Mouse (Mus musculus): ENCODE measurements at regions not wholly inside any gene's neighbourhood (a gene's known extent, or its start where the extent isn't known, plus 50 kb on each side); places are given as distances from the start of the nearest gene placed in this dataset.
A peak's percentile ranks its signal among the peaks of the same experiment; 100 is the strongest.

- DNase-seq (ENCODE audit: low spot score): no peak
Observed at GRCm38 (mm10) chr12:79913898-79914297, 198.9 kb downstream of the Zfp36l1 start.

- DNase-seq (ENCODE audit: low spot score): no peak
Observed at GRCm38 (mm10) chr12:79912281-79913063, 200.3 kb downstream of the Zfp36l1 start.

DNA sequence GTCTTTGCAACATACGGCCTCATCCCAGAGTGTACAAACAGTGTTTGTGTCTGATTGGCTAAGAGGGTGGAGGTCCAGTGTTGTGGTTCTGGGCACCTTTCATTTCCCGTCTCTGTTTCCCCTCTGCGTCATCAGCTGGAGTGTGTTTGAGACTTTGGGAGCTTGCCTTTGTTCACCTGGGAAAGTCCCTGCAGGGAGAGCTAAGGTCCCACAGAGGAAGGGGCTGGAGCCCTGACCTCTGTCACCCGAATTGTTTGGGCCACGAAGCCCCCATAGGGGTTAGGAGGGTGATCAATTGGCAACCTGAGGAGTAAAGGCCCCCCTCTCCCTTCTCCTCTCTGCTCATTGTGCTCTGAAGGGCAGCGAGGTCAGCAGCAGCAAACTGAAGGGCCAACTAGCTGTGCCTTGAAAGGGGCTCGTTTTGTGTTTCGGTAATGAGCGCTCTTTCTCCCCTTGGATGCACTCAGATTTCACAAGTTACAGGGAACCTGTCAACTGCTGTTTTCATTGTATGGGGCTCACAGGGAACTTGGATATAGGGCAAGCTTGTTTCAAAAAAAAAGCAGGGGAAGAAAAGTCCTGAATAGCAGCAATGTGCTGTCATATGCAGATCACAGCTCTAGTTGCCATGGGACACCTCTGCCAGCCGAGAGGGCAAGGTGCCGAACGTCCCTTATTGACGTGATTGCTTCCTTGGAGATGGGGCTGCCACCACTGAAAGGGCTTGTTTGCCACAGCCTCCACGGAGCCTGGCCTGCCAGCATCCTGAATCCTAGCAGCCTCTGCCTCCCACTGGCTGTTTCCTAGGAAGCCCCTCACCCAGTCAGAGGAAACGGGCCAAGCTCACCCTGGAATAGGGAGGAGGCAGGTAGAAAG, 201.7 kb downstream of the Zfp36l1 start:
- DNase-seq (ENCODE audit: low spot score): no peak

DNA sequence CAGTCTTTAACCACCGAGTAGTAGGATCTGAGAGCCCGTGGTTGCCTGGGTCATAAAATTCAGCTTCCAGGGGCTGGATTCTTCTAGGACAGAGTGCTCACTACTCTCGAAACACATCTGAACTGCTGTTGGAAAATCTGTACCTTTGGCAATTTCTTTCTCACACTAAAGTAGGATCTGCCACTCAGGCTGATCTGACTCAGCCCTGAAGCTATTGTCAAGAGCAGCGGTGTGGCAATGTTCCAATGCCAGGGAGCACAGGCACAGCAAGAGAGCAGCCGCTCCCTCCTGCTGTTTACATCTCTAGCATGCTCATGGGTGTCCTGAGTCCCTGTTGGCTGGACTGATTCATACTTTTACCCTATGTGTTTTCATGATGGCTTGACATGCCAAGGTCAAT, 205.2 kb downstream of the Zfp36l1 start:
- no peak for DNase-seq (ENCODE audit: low spot score)

DNA sequence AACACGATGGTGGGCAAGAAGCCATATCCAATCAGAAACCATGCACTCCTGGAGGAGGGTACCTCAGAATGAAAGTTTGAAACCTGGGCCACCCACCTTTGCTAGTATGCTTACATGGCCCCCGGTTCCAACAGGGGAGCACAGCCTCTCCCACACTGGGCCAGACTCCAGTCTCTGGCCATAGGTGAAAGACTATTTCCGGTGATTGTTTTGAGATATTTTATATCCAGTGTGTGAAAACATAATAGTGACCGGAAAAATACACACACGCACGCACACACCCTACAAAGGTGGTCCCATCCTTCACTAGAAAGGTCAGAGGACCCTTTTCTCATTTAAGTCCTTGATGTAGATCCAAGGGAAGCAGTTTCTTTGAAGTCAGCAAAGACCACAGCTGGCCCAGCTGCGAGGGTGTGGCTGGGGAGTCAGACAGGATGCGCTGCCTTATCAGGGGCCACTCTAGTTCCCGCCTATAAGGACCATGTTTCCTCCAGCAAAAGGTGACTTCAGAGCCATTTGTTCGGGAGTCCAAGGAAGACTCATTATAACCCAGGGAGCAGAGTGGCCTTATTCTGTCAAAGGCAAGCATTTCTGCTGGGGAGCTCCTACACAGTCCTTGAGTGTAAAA, 206.0 kb downstream of the Zfp36l1 start:
- peak; percentile 36 for DNase-seq (ENCODE audit: low spot score)

GRCm38 (mm10) chr12:79905828-79906737, 206.7 kb downstream of the Zfp36l1 start:
- no peak for DNase-seq (ENCODE audit: low spot score)

DNA sequence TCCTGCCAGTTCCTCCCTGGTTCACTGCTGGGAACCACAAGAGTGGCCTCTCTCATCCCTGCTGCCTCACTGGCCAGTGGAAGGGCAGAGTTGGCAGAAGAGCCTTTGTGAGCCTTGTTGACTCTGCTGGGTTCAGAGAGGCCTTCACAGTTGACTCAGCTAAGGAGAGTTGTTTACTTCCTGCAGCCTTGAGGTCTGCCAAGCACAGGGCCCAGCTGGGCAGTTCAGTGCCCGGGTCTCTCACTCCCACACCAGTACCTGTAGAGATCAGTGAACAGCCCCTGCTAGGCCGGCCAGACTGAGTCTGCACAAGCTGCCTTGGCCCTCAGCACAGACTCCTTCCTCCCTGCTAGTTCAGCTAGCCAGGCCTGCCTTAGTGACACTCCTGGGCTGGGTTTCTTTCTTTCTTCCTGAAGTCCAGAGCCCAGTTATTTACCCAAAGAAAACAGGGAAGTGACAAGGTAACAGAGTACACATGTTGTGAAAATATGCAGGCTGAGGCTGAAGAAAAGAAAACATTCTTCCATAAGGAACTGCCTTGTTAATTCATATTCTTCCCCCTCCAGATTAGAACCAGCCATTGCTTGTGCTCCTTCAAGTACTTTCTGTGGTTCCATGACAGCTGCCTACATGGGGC, 207.8 kb downstream of the Zfp36l1 start:
- no peak for DNase-seq (ENCODE audit: low spot score)

- no peak for DNase-seq (ENCODE audit: low spot score)
Observed at GRCm38 (mm10) chr12:79902761-79903160, 210.1 kb downstream of the Zfp36l1 start.

- no peak for DNase-seq (ENCODE audit: low spot score)
Observed at GRCm38 (mm10) chr12:79902163-79902562, 210.7 kb downstream of the Zfp36l1 start.

DNA sequence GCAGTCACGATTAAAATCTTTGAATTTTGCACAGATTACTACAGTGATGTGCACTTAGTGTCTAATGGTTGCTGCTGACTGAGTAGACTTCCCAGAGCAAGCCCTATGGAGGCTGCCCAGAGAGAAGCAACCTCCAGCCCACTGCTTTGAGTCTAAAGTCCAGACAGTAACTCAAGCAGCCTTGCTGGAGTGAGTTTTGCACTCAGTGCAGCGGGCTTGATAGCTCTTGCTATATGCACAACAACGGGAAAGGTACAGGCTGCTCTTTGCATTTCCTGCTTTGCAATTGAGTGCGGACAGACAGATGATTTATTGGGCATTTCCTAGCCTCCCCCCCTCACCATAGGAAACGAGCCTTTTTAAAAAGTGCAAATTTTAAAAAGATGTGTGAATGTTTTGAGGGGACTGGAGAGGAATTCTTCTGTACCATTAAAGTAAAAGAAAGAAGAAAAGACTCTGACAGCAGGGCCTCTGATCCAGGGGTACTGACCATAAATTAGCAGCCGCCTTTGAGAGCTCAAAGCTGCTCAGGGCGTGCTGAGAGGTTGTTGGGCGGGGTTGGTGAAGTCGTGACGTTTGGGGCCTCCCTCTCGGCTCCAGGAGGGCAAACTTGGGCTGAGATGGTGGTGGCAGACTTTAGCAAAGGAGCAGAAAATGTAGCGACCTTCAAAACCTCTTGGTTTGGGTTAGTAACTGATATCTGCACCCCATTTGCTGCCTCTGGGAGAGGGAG, 214.4 kb downstream of the Zfp36l1 start:
- no peak for DNase-seq (ENCODE audit: low spot score)

GRCm38 (mm10) chr12:79895975-79896374, 216.8 kb downstream of the Zfp36l1 start:
- DNase-seq (ENCODE audit: low spot score): no peak

DNA sequence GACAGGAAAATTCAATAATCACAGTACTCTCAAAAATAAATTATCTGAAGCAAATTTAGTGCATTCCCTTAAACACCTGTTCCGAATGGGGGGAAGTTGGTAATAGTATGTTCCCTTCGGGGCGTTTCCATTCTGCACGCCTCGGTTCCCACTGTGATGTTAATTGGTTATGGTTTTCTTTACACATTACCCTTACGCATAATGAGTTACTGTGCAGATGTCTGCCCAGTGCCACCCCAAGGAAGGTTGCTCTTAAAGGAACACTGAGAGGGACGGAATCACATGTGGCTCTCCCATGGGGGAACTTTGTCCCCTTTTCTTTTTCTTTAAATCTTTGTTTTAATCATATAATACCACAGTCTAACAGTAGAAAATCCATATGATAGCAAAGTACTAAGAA, 217.5 kb downstream of the Zfp36l1 start:
- DNase-seq (ENCODE audit: low spot score): no peak

DNA sequence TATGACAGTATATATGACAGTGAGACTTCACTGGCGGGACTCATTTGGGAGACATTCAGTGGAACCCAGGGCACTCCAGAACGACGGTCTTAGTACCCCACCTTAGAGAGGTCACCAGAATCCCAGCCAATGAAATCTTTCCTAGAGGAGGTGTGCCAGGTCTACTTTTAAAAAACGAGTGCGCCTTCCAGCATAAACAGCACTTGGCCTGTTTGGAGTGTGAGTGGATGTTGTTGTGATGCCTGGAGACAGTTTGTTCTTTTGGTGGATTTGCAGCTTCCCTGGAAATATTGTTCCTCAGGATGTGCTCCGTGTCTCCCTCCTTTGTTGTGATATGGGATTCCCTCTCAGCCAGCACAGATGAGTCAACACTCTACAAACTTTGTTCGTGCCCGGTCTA, 219.9 kb downstream of the Zfp36l1 start:
- no peak for DNase-seq (ENCODE audit: low spot score)

DNA sequence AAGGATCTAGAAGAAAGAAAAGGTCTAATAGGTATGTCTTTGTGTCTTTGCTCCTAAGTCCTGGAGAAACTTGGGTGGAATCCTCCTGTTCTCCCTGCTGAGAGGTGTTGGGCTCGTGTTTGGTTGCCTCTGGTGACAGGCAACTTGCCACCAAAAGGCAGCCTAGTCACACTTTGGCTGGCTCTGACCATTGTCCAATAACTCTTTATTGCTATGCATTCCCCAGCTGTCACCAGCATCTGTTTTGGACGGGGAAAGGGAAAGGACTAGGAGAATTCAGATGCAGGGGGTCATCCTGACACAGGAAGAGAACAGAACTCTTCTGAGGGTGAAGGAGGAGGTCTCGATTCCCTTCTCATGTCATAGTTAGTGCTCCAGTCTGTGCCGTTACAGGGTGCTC, 220.9 kb downstream of the Zfp36l1 start:
- no peak for DNase-seq (ENCODE audit: low spot score)

DNA sequence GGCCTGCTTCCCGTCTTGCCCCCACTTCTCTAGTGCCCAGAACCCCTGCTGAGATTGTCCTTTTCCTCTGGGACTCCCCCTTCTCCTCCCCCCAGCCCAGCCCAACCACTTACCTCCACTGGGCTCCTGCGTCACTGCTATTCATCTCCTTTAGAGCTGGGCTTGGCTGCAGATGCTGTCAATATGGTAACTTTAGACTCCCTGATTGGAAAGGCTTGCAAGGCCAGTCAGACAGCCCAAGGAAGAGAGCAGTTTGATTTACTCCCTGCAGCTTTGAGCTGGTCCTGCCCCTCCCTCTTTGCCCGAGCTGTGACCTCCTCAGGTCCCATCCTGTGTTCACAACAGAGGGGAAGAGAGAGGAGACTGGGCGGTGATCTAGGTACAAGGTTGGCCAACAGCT, 221.9 kb downstream of the Zfp36l1 start:
- no peak for DNase-seq (ENCODE audit: low spot score)

DNA sequence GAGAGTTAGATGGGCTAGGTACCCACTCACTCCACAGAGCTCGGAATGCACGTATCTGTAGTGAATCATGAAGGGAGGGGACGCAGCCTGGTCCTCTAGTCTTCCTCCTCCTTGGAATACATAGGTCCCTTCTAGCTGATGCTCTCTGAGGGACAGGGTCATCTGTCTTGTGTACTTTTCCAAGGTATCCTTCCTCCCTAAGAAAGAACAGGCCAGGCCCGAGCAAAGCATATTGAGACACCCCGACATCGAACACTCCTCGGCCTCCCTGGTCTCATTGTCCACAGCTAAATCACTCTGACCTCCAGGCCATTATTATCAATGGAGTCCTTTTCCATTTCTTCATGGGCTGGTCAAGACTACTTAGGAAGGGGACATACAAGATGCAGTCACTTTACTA, 222.5 kb downstream of the Zfp36l1 start:
- no peak for DNase-seq (ENCODE audit: low spot score)

GRCm38 (mm10) chr12:79888812-79889211, 224.0 kb downstream of the Zfp36l1 start:
- no peak for DNase-seq (ENCODE audit: low spot score)

- no peak for DNase-seq (ENCODE audit: low spot score)
Observed at GRCm38 (mm10) chr12:79888086-79888485, 224.7 kb downstream of the Zfp36l1 start.

DNA sequence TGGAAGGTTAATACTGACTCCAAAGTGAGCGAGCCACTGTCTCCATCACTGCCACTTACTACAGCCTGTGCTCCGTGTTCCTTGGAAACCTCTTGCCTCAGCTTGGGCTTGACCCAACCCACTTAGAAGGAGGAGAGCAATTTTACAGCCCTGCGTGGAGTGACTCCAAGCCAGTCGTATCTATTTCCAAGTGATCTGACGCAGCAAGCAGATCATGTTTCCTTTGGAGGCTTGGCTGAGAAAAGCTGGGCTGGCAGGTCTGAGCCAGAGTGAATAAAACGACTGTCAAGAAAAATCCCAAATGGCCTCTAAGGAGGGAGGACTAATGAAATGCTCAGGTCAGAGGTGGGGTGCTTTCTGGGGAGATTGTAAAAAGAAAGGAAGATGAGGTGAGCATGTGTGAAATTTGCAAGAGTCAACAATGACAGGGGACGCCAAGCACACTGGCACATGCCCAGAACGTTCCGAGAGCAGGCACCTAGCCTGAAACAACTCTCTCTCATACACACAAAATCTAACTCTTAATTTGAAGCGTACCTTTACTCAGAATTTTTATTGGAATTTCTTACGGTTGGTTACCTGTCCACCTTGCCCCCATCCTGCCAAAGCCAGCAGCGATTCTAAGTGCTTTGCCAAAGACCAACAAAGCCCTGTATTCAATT, 225.5 kb downstream of the Zfp36l1 start:
- DNase-seq (ENCODE audit: low spot score): no peak
